Mouse (Mus musculus) CH12.LX (cell line): ENCODE measurements around the gene Plcxd2. TPM values are rescaled to one million over a fixed set of nuclear protein-coding genes. Genes with fewer than 3 reads are reported as not detected.

Experiments used
- DNase-seq: peaks from one replicate; pipeline ENCODE4 v3.0.0-alpha.2; 2013; ENCODE audit errors: extremely low read depth
- H3K27ac ChIP-seq: 2 replicates; pipeline ENCODE4 v1.5.1; 2012; ENCODE audit warnings: low read depth, mild to moderate bottlenecking, control low read depth, moderate library complexity; ENCODE audit not compliant: insufficient read depth
- H3K27me3 ChIP-seq: replicated peaks from 2 replicates; pipeline ENCODE3; 2012; ENCODE audit warnings: inconsistent platforms
- H3K36me3 ChIP-seq, 2 experiments: replicated peaks in 1 of 2; 2 replicates each; pipeline versions ENCODE3 to v1.6.1; 2012; ENCODE audit warnings: inconsistent platforms in 1 of 2, low read length in 1 of 2, mild to moderate bottlenecking in 1 of 2, mixed read lengths in 1 of 2, moderate library complexity in 1 of 2; ENCODE audit not compliant: control insufficient read depth in 1 of 2, insufficient read depth in 1 of 2
- H3K4me1 ChIP-seq, 2 experiments: 2 replicates each; pipeline ENCODE4 v1.6.1; 2012; ENCODE audit warnings: inconsistent platforms in 1 of 2, moderate library complexity in 1 of 2; ENCODE audit not compliant: insufficient read depth in 2 of 2, control insufficient read depth in 1 of 2
- H3K4me2 ChIP-seq: 2 replicates; pipeline ENCODE4 v1.6.1; 2012; ENCODE audit warnings: low read depth, mild to moderate bottlenecking, control low read depth; ENCODE audit not compliant: poor library complexity, insufficient read depth, severe bottlenecking
- H3K4me3 ChIP-seq, 3 experiments: fragments of 150-350 bp in 1 of 3; sonication (generic) in 1 of 3; replicated peaks in 1 of 3; 2 replicates each; pipeline versions ENCODE3 to v1.5.1; 2011 to 2012; ENCODE audit warnings: low read depth in 2 of 3, low read length in 2 of 3, mild to moderate bottlenecking in 2 of 3, moderate library complexity in 2 of 3, control low read depth in 1 of 3, improper control_type of control experiment in 1 of 3, inconsistent platforms in 1 of 3, mixed read lengths in 1 of 3; ENCODE audit not compliant: poor library complexity in 1 of 3
- H3K79me2 ChIP-seq: replicated peaks from 2 replicates; pipeline ENCODE4 v1.6.1; 2012; ENCODE audit warnings: mild to moderate bottlenecking, moderate library complexity; ENCODE audit not compliant: control insufficient read depth, poor library complexity, insufficient read depth, severe bottlenecking; ENCODE audit errors: extremely low read depth
- H3K9ac ChIP-seq: 2 replicates; pipeline ENCODE4 v1.6.1; 2012; ENCODE audit warnings: low read depth, mild to moderate bottlenecking, control low read depth, moderate library complexity; ENCODE audit not compliant: insufficient read depth
- H3K9me3 ChIP-seq: replicated peaks from 2 replicates; pipeline ENCODE3; 2012; ENCODE audit warnings: low read length, inconsistent platforms, mixed read lengths
- CTCF ChIP-seq, 2 experiments: IDR thresholded peaks in 1 of 2; conservative IDR thresholded peaks in 1 of 2; 2 replicates each; pipeline ENCODE4 v1.5.1; 2011 to 2012; ENCODE audit warnings: low read depth in 2 of 2, low read length in 2 of 2, improper control_type of control experiment in 1 of 2, inconsistent platforms in 1 of 2, mild to moderate bottlenecking in 1 of 2, moderate library complexity in 1 of 2
- EP300 ChIP-seq: IDR thresholded peaks from 2 replicates; pipeline ENCODE4 v1.6.1; 2011; ENCODE audit warnings: low read length, improper control_type of control experiment
- GABPA ChIP-seq: IDR thresholded peaks from 2 replicates; pipeline ENCODE4 v1.6.1; 2012; ENCODE audit warnings: low read depth, low read length, improper control_type of control experiment, inconsistent platforms; ENCODE audit not compliant: insufficient replicate concordance
- JUN ChIP-seq: IDR thresholded peaks from 2 replicates; pipeline ENCODE4 v1.6.1; 2011; ENCODE audit warnings: low read depth, mild to moderate bottlenecking, low read length, improper control_type of control experiment, moderate library complexity; ENCODE audit not compliant: insufficient read depth
- JUND ChIP-seq: conservative IDR thresholded peaks from 2 replicates; pipeline ENCODE4 v1.6.1; 2011; ENCODE audit warnings: low read depth, low read length, improper control_type of control experiment
- KAT2A ChIP-seq: IDR thresholded peaks from 2 replicates; pipeline ENCODE4 v1.6.1; 2012; ENCODE audit warnings: low read length, improper control_type of control experiment, inconsistent platforms; ENCODE audit not compliant: insufficient replicate concordance
- MAX ChIP-seq: IDR thresholded peaks from 2 replicates; pipeline ENCODE4 v1.6.1; 2011; ENCODE audit warnings: low read length, improper control_type of control experiment
- MAZ ChIP-seq: IDR thresholded peaks from 2 replicates; pipeline ENCODE4 v1.6.1; 2012; ENCODE audit warnings: low read depth, mild to moderate bottlenecking, inconsistent platforms, low read length, improper control_type of control experiment, moderate library complexity
- NELFE ChIP-seq: IDR thresholded peaks from 2 replicates; pipeline ENCODE4 v1.6.1; 2011; ENCODE audit warnings: low read depth, low read length, improper control_type of control experiment
- NRF1 ChIP-seq: IDR thresholded peaks from 2 replicates; pipeline ENCODE4 v1.6.1; 2014; ENCODE audit warnings: low read depth, mild to moderate bottlenecking, inconsistent platforms, low read length, improper control_type of control experiment, moderate library complexity
- POLR2AphosphoS2 ChIP-seq: IDR thresholded peaks from 2 replicates; pipeline ENCODE4 v1.6.1; 2011; ENCODE audit warnings: low read depth, low read length, improper control_type of control experiment
- RAD21 ChIP-seq: IDR thresholded peaks from 2 replicates; pipeline ENCODE4 v1.6.1; 2011; ENCODE audit warnings: low read depth, mild to moderate bottlenecking, low read length, improper control_type of control experiment, moderate library complexity
- RCOR1 ChIP-seq: conservative IDR thresholded peaks from 2 replicates; pipeline ENCODE4 v1.6.1; 2012; ENCODE audit warnings: low read depth, mild to moderate bottlenecking, inconsistent platforms, low read length, improper control_type of control experiment
- SMC3 ChIP-seq: IDR thresholded peaks from 2 replicates; pipeline ENCODE4 v1.6.1; 2011; ENCODE audit warnings: low read depth, low read length, improper control_type of control experiment
- TBP ChIP-seq: conservative IDR thresholded peaks from 2 replicates; pipeline ENCODE4 v1.6.1; 2011; ENCODE audit warnings: low read depth, low read length, improper control_type of control experiment
- ZC3H11A ChIP-seq: IDR thresholded peaks from 2 replicates; pipeline ENCODE4 v1.6.1; 2012; ENCODE audit warnings: low read depth, mild to moderate bottlenecking, inconsistent platforms, low read length, improper control_type of control experiment
- ZMIZ1 ChIP-seq: IDR thresholded peaks from 2 replicates; pipeline ENCODE4 v1.6.1; 2012; ENCODE audit warnings: low read depth, mild to moderate bottlenecking, inconsistent platforms, low read length, improper control_type of control experiment
- dilution Hi-C: fragments of 300-500 bp; cut with MboI; formaldehyde crosslinking; loops from 2 replicates; pipeline ENCODE4 v1.14.3; 2020; ENCODE audit warnings: low sequenced_read_pairs; ENCODE audit not compliant: extremely low pct_unique_long_range_greater_than_20kb, extremely low pct_ligation_motif_present
- in situ Hi-C: fragments of 300-500 bp; cut with MboI; formaldehyde crosslinking; loops from 3 replicates; pipeline ENCODE4 v1.14.3; 2019; ENCODE audit warnings: low sequenced_read_pairs, low pct_ligation_motif_present, low pct_unique_long_range_greater_than_20kb, mixed read lengths
- polyA plus RNA-seq: library from polyadenylated mRNA; unstranded; fragments of >175 nt; gene quantifications from 2 replicates; pipeline ENCODE4 v1.2.1, GENCODE M21; 2012; ENCODE audit warnings: low read depth; ENCODE audit not compliant: insufficient read length
- total RNA-seq, 2 experiments: library from RNA; depleted of rRNA; stranded (reverse); fragments of 300-350 nt in 1 of 2; fragments of >200 nt in 1 of 2; gene quantifications; 2 replicates each; pipeline ENCODE4 v1.2.3; 2012 to 2014

The Plcxd2 gene
- total and polyA plus RNA-seq, 3 experiments, result not detected

DNA sequence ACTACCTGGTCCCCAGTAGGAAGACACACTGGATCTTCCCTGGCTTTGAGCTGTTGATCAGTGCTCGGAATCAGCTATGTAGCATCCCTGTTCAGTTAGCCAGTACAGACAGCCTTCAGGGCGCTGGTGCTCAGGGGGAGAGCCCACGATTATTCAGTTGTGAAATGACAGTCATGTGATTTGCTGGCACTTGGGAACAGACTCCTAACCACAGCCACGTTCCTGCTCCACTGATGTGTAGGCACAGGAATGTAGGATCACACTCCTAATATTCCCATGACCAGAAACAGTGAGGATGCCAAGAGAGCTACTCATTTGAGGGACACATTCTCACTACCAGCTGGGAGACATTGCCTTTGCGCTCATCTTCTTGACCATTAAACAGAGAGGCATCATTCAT, 41.3 kb downstream of the Plcxd2 start:
- Histone ChIP-seq H3K9ac (no peak overlapping the region), H3K9me3 (peaks cover 2% of the 10 kb centered on the region), H3K4me2 (no peak overlapping the region), H3K79me2 (no peaks in the 10 kb centered on the region), H3K4me1 (peaks cover 0 to 2% of the 10 kb centered on the region in 2 experiments; a peak in 3 of 4 replicates), H3K27ac (no peak overlapping the region), H3K27me3 (no peaks in the 10 kb centered on the region), H3K4me3 (no peak overlapping the region), H3K36me3 (no peaks in the 10 kb centered on the region)
- dilution Hi-C loops, result no loop called here
- in situ Hi-C loops, result loop anchor here (5.0 kb wide), 1 partner anchor 216 kb away; no protein-coding TSS in a partner anchor
- TF ChIP-seq JUND (no peak), NELFE (no peak), GABPA (no peak)
- no peak for DNase-seq

DNA sequence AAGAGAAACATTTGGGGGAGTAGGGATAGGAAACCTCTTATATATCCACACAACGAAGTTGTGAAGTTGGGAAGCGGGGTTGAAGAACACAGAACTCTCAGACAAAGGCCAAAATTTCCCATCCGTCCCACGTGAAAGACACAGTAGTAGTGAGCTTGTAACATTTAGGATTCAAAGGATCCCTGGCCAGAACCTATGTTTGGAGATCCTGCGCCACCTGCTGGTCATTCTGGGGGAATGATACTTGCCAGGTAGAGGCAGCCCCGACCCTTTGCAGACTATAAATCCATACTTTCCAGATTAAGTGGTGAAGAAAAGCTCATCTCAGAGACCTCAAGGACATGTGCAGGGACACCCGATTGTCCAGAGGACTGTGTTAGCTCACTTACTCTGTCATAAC, 42.5 kb downstream of the Plcxd2 start:
- in situ Hi-C loops, result loop anchor here (5.0 kb wide), 1 partner anchor 215 kb away; no protein-coding TSS in a partner anchor
- no peak for TF ChIP-seq RCOR1
- TF ChIP-seq SMC3, result peak; percentile 99
- peak; percentile 95 for TF ChIP-seq RAD21
- no peak for TF ChIP-seq MAX
- no peak for TF ChIP-seq ZMIZ1
- TF ChIP-seq JUN, result no peak
- TF ChIP-seq EP300, result no peak
- TF ChIP-seq KAT2A, result no peak
- peak; percentile 78 for TF ChIP-seq ZC3H11A
- peak; percentile 82 to 97 for TF ChIP-seq CTCF (conservative IDR thresholded peaks at IDR 0.05 in 1 of 2, IDR thresholded peaks at IDR 0.05 in 1 of 2; ENCODE audit: low read depth in 2 of 2, low read length in 2 of 2)
- TF ChIP-seq MAZ, result no peak
- TF ChIP-seq NRF1, result no peak
- TF ChIP-seq POLR2AphosphoS2, result no peak
- TF ChIP-seq TBP, result no peak
- TF ChIP-seq, all 38 proteins: peak for 4
- H3K4me1 ChIP-seq, result peaks cover 0 to 2% of the 10 kb centered on the region in 2 experiments; a peak in 3 of 4 replicates

More for the DNA sequence above, 42.5 kb downstream of the Plcxd2 start:
- Histone ChIP-seq H3K9me3 (peaks cover 2% of the 10 kb centered on the region), H3K4me2 (peak overlapping the region; percentile 49; the same call in 1 of the 2 replicates), H3K27ac (no peak overlapping the region), H3K79me2 (no peaks in the 10 kb centered on the region), H3K36me3 (no peaks in the 10 kb centered on the region), H3K27me3 (no peaks in the 10 kb centered on the region), H3K4me3 (no peak overlapping the region), H3K9ac (no peak overlapping the region)
- dilution Hi-C loops, result no loop called here
- peak; percentile 83 for DNase-seq
